Mouse (Mus musculus) lung, adult 2 months (tissue): ENCODE results near the gene Hoxd9.

Experiments used
- CTCF ChIP-seq: fragments of 200-500 bp; IDR thresholded peaks from 2 replicates; pipeline ENCODE4 v1.5.1; 2011; ENCODE audit warnings: mild to moderate bottlenecking, low read length, control low read depth; ENCODE audit not compliant: insufficient read depth
- POLR2A ChIP-seq: fragments of 200-500 bp; IDR thresholded peaks from 2 replicates; pipeline ENCODE4 v1.6.1; 2011; ENCODE audit warnings: low read depth, mild to moderate bottlenecking, control low read depth, low read length, borderline replicate concordance; ENCODE audit errors: extremely low read depth

DNA sequence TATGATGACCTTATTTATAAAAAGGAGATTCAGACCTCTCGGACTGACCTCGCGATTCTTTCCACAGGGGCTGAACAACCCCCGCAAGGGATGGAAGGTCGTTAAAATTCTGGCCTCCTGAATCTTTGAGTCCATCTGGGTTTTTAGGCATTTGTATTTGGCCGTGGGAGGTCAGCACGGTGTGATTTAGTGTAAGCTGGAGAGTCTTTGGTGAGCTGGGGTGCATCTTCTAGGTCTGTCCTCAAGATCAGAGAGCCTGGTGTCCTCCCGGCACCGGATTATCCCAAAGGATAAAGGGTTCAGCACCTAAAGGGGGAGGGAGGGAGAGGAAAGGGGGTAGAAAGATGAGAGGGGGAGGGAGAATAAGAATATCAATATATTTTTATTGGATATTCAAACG is 5.8 kb downstream of the Hoxd9 start:
- TF ChIP-seq CTCF, result no peak
- TF ChIP-seq POLR2A, result no peak
